Mouse (Mus musculus): Measurements from ENCODE around the gene Mtor.
A peak's percentile ranks its signal among the peaks of the same experiment; 100 is the strongest.

Gene Mtor

DNA sequence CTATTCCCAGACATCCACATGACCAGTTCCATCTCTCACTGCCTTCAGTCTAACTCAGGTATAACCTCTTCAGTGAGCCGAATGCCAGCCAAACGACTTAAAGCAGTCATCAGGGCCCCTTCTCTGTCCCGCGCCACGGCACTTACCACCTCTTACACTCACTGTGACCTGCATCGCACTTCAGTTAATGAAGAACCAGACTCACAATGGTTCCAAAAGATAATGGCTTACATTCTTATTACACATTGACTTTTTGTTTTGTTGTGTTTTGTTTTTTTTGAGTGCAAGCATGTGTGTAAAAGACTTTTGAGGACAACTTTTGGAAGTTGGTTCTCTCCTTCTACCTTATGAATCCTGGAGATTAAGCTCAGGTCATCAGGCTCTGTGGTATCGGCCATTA is 5.8 kb upstream of the Mtor start:
- ATAC-seq (ENCODE audit: low TSS enrichment) = no peak

DNA sequence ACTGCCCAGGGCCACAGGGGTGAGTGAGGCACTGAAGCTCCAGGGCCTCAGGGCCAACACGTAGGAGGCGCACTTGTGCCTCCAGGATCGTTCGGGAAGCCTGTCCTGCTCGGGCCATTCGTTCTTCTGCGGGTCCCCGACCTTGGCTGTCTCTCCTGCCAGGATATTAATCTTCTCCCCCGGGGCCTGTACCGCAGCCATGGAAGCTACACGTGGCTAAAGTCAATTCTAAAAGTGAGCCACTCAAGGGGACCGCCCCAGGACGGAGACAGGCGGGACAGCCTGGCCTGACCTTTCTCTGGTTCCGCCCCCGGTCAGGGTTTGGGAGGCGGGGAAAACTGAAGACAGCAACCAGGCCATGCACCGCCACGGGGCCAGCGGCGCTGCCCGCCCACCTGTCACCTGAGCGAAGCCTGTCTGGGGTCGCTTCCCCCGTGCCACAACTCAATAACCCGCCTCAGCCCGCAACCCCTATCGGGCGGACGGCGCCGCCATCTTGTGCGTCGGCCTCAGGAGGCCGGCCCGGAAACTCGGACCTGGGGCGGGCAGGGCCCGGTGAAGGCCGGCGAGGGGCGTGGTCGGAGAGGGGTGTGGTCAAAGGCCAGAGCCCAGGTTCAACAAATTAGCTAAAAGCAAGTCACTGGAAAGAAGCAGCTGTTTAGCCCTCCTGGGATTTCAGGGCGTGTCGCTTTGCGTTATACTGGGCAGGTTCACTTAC is 4.0 kb upstream of the Mtor start, which contains the start of gene Ubiad1:
Gene Ubiad1, minus strand, starts transcription at position 522 of the 718 bp plus-strand sequence.
- 0 out of 2 replicates have a peak, but pooled peaks have one; percentile 38 for ATAC-seq (ENCODE audit: low TSS enrichment)

DNA sequence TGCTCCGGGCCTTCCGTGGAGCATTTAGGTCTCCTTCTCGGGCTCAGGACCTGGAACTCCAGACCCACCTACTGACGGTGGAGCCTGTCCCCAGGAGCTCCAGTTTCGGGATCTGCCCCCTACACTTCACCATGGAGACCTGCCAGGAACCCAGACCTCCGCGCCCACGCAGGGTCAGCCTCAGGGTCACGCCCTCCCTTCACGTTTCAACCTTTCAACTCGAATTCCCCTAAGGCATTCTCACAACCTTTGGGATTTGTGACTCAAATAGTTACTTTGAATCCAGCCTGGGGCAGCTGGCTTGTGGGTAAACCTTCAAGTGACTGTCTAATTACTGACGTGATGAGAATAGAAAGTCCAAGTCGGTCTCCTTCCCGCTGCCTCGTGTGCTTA is 438 bp downstream of the Mtor start:
- no peak for ATAC-seq (ENCODE audit: low TSS enrichment)

DNA sequence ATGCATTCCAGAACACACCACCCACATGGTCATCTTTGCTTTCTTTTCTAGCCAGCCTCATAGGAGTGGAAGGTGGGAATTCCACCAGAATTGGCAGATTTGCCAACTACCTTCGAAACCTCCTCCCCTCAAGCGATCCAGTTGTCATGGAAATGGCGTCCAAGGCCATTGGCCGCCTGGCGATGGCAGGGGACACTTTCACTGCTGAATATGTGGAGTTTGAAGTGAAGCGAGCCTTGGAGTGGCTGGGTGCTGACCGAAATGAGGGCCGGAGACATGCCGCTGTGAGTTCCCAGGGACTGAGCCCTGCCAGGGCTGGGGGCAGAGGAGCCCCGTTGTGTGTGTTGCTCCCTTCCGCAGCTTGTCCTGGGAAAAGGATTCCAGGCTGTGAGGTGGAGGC is 5.3 kb downstream of the Mtor start:
- ATAC-seq (ENCODE audit: low TSS enrichment) = no peak

DNA sequence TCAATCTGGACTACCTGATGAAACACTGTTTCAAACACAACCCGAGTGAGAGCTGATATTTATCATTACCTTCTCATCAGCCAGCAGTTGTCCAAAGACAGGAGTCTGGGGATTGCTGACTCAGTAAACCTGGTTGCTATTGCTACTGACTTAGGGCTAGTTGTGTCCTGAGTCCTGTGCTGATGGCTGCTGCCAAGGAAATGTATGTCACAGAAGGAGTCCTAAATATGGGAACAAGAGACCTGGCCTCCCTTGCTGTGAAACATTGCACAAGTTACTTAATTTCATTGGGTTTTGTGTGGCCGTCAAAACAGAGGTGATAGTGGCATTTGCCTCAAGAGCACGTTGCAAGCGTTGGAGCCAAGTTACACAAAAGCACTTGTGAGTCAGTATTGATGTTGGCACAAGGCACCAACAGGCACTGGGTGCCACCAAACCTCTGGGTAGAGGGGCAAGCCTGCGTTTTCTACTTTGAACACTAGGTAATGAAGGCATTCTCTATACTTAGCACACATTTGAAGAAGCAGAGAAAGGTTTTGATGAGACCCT is 7.1 kb downstream of the Mtor start:
- no peak for ATAC-seq (ENCODE audit: low TSS enrichment)

DNA sequence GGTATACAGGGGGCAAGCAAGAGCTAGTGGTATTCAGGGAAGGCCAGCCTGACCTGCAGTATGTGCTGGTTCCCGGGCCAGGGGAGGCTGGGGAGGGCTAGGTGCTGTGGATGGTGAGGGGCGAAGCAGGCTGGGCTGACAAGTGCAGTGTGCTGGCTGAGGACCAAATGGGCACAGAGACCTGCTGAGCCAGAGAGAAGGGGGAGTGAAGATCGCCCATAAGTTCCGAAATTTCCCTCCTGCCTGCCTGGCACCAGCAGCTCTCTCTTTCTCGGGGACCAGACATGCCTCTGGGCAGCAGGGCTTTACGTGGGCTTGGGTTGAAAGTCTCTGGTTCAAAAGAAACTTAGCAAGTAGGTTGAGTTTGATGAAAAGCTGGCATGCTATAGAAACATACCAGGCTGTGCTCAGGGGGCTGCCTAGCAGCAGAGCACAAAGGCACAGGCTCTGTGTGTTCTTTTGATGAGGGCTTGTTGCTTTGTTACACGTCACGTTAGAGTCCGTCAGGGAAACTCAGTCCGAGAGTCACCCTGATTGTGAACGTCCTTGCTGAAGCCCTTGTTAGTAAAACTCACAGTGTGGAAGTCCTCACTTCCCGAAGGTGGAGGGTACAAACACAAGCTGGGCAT is 12.4 kb downstream of the Mtor start:
- ATAC-seq (ENCODE audit: low TSS enrichment) = no peak

DNA sequence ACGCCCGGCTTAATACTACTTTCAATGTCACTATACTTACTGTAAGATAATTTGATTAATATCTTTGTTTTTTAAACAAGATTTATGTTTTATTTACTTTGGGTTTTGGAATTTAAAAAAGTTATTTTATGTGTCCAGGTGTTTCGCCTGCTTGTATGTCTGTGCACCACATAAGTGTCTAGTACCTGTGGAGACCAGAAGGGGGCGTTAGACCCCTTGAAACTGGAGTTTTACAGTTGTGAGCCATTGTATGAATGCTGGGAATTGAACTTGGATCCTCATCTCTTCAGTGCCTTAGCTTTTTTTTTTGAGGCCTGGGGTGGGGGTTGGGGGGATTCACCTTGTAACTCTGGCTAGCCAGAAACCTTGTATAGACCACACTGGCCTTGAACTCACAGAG is 13.4 kb downstream of the Mtor start:
- no peak for ATAC-seq (ENCODE audit: low TSS enrichment)

DNA sequence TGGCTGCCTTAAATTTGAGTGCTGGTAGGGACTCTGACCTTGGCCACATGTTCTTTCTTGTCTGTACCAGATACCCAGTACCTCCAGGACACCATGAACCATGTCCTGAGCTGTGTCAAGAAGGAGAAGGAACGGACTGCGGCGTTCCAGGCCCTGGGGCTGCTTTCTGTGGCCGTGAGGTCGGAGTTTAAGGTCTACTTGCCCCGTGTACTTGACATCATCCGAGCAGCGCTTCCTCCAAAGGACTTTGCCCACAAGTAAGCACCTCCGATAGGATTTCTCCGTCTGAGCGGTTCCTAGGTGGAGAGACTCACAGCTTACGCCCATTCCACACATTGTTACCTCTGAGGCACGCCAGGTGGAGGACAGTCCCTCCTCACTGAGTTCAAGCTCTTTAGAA is 14.3 kb downstream of the Mtor start:
- ATAC-seq (ENCODE audit: low TSS enrichment) = no peak

DNA sequence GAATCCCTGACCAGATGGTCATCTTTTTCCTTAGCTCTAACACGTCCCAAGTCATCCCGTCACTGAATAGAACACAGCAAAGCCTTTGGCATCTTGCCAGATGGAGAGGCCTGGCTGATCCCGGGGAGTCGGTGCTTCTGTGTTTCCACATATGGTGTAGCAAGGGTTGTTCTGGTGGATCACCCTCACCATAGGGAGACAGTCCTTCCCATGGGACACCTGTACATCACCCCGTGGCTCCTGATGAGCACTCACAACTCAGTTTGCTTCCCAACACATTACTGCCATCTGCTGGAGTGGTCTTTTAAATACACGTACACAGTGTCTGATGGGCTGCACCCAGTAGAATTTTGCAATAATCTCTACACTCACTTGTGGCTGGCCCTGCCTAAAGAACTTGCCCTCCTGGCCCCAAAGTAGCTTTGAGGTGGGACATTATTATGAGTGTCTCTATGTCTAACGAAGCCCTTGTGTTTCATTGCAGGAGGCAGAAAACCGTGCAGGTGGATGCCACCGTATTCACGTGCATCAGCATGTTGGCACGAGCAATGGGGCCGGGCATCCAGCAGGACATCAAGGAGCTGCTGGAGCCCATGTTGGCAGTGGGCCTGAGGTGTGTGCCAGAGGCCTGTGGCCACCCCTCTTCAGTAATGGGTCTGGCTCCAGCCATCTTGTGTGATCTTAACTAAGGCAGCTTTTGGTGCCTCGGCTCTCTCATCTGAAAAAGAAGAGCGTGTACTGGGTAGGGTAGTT is 15.0 kb downstream of the Mtor start:
- no peak for ATAC-seq (ENCODE audit: low TSS enrichment)

DNA sequence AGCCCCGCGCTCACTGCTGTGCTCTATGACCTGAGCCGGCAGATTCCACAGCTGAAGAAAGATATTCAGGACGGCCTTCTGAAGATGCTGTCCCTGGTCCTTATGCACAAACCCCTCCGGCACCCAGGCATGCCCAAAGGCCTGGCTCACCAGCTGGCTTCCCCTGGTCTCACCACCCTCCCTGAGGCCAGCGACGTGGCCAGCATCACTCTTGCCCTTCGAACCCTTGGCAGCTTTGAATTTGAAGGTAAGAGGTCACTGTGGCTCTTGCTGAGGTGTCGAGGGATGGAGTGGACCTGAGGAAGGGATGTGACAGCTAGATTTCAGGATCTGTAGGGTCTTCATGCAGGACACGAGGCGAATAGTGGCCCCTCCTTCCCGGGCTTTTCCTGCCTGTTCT is 15.9 kb downstream of the Mtor start:
- no peak for ATAC-seq (ENCODE audit: low TSS enrichment)

DNA sequence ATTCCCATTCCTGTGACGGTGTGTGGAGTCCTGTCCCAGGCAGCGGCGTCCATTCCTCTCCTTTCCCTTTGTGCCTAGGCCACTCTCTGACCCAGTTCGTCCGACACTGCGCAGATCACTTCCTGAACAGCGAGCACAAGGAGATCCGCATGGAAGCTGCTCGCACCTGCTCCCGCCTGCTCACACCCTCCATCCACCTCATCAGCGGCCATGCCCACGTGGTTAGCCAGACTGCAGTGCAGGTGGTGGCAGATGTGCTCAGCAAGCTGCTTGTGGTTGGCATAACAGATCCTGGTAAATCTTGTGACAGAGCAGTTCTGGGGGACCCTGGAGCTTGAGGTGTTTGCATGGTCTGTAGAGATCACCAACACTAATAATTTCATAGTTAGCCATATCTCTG is 16.5 kb downstream of the Mtor start:
- no peak for ATAC-seq (ENCODE audit: low TSS enrichment)

DNA sequence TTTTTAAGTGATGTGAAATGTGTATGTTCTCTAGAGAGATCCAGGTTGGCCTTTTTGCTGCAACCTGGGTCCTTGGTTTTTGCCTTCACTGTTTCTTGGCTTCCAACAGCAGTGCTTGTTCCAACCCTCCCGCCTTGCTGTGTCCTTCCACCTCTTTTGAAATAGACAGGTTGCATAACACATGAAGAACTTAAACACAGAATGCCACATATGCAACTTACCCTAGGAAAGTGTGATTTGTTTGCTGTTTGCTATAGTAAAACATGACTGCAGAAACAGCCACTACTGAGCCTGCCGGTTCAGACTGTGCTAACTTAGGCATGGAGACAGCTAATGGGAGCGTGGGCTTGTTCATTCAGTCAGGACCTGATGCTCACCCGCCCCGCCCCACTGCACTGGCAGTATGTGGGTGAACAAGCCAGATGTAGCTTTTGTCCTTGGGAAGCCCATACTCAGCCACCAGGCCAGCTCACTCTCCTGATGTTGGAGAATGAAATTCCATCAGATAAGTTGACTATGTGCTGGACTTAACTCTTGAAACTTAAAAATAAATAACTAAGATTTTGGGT is 18.2 kb downstream of the Mtor start:
- 0 out of 2 replicates have a peak, but pooled peaks have one; percentile 32 for ATAC-seq (ENCODE audit: low TSS enrichment)

DNA sequence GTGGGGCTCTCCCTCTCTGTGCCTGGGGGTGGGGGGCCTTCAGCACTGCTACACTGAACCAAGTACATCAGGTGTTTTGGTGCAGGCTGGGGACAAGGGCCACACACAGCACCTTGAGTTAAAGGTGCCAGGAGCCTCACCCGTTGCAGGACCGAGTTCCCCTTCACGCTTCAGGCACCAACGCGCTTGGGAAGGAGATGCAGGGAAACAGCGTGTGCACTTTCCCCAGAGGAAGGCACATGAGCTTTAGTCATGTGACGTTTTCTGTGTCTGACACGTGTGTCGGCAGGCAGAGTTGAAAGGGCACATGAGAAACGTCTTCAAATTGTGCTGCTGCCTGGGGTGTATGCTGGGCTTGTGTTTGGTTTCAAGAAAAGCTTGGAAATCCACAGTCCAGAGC is 20.0 kb downstream of the Mtor start:
- ATAC-seq (ENCODE audit: low TSS enrichment) = no peak

DNA sequence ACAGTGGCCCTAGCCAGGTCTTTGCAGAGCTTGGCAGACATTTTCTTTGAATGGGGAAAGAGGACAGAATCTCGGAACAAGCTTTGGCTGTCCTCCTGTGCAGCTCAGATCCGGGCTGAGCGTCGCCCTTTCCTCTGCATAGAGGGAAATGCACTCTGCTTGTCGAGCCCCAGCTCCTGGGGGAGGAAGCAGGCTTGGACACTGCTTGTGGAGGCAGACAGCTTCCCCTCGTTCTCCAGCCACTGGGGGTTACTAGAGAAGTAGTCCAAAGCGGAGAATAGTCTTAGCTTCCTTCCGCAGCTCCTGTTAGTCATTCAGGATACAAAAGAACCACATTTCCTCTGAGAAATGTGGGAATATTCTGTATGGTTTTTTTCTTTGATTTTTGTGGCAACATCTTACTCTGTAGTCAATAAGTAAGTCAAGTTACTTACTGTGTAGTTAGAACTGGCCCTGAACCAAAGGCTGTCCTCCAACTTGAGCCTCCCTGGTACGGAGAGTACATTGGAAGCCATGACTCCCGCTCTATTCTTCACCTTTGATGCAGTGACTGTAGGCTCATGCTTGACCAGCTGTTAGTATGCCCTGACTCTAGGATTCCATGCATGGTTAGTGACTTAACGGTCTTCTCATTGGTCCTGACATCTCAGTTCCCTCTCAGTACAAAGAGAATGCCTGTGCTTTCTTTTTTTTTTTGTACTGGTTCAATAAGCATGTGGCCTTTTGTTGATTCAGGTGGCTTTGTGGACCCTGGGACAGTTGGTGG is 21.3 kb downstream of the Mtor start:
- no peak for ATAC-seq (ENCODE audit: low TSS enrichment)

DNA sequence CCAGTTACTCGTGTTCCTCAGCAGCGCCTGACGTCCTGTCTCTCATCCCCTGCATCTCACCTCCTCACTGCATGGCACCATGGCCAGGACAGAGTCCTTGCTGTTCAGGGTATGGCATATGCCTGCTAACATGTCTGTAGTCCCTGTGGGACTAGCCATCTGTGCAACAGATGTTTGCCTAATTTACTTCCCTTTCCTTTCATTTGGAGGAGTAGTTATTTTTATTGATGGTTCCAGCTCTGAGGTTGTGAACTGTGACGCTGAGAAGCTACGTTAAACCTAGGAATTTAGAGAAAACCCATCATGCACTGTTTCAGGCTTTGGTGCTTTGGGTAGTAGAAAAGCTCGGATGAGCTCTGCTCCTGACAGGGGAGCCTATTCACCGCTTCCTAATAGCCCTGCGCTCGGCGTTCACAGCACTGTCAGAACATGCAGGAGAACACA is 23.0 kb downstream of the Mtor start:
- no peak for ATAC-seq (ENCODE audit: low TSS enrichment)

DNA sequence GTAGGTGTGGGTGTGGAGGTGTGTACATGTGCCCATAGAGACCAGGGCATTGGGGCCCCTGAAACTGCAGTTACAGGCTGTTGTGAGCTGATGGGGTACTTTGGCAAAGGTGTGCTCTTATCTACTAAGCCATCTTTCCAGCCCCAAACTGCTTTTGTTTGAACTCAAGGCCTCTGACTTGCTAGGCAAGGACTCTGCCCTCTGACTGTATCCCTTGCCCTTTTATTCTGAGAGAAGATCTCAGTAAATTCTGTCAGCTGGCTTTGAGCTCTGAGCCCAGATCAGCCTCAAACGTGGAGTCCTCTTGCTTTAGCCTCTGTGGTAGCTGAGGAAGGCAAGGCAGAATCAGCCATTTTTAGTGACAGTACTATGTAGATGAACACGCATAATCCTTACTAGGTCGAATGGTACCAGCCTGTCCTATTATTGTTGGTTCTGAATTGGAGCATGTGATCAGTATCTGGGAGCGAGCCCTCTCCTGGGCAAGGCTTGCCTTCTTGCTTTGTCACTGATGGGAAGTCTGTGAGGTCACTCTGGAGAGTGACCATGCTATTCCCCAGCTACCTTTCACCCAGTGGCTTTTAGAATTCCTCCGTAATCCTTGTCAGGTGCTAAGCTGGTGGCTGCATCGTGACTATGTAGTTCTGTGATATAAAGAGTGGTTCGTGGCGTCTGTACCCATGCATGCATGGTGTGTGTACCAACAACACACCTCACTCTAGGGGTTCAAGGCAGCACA is 24.2 kb downstream of the Mtor start:
- ATAC-seq (ENCODE audit: low TSS enrichment) = no peak

DNA sequence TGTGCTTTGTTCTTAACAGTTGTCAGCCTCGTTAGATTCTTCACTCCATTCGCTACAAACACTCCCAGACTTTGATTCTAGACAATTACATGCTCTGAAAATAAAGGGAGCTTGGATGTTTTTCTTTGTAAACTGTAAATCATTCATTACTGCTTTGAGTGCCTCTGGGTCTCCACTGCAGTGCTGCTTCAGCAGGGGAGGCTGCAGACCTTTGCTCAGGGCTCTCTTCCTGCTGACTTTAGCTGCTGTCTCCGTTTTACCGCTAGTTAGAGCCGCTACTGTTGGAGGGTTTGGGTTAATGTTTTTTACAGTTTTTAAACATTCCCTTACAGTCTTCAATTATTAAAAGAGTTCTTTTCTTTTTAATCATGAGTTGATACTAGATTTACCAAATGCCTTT is 25.1 kb downstream of the Mtor start:
- no peak for ATAC-seq (ENCODE audit: low TSS enrichment)

DNA sequence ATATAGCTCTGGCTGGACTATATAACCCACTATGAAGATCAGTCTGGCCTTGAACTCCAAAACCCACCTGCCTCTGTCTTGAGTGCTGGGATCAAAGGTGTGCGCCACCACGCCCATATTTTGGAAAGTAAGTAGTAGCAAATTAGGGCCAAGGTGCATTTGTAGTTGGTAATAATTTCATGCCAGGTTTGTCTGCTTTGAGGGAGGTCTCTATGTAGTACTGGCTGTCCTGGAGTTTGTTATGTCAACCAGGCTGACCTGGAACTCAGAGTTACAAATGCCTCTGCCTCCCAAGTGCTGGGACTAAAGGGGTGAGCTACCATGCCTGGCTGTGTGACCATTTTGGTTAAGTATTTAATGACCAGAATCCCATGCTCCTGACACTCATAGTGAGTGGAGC is 31.8 kb downstream of the Mtor start:
- ATAC-seq (ENCODE audit: low TSS enrichment) = no peak

DNA sequence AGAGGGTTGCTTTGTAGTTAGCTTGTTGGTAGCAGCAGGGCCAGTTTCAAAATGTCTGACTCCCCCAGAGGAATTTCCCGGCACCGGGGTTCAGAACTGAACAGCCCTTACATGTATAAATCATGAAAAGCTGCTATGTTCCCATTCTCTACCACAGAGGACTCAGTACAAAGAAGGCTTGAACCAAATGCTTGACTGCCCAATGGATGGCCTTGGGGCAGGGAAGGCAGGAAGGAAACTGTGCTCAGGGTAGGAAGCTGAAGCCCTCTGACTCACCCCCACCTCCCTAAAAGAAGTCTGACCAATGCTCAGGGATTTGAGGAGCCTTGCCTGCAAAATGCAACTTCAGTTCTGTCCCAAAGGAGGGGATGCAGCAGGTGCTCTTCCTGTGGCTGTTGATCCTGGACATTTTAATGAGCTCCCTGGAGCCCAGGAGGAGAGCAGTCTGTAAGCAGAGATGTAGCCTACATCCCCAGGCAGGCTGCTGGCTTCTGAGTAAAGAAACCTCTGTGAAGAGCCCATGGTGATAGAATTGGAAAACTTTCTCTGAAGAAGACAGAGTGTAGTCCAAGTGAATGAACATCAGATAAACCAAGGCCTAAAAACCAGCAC is 33.3 kb downstream of the Mtor start:
- ATAC-seq (ENCODE audit: low TSS enrichment) = no peak

DNA sequence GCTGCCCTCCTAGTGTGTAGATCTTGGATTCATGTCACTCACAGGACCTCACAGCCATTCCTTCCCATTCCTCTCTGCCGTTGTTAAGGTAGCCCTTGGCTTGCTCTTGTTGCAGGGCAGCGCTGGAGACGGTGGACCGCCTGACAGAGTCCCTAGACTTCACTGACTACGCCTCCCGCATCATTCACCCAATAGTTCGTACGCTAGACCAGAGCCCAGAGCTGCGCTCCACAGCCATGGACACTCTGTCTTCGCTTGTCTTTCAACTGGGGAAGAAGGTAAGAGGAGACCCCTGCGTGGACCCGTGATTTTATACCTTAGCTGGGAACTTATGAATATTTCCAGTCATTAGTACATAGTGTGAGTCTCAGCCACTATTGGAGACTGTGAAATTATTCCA is 36.1 kb downstream of the Mtor start:
- ATAC-seq (ENCODE audit: low TSS enrichment) = no peak

All from frontal cortex, adult (tissue).